Mouse (Mus musculus) kidney, embryonic 16.5 days (tissue): ENCODE data around the gene Col4a2. TPM values are rescaled to one million over a fixed set of nuclear protein-coding genes. Genes with fewer than 3 reads are reported as not detected.
"Not testable (repeated sequence)": the region's sequence is repeated elsewhere in the genome, so short reads cannot be mapped to it uniquely, and the experiment has no call there.

ENCODE experiments used
- ATAC-seq: fragments of 200-750 bp; cut with Nextera tagmentation; 2 replicates; pipeline ENCODE4 v1.8.0; 2017; ENCODE audit warnings: moderate TSS enrichment; ENCODE audit not compliant: low FRiP score, low TSS enrichment
- H3K27ac ChIP-seq: fragments of 300-500 bp; sonication (generic); 2 replicates; pipeline ENCODE4 v1.5.1; 2014; ENCODE audit warnings: low read length
- H3K27me3 ChIP-seq: fragments of 300-500 bp; sonication (generic); 2 replicates; pipeline ENCODE4 v1.6.1; 2014; ENCODE audit warnings: low read length, control low read depth, mixed read lengths; ENCODE audit not compliant: insufficient read depth
- H3K36me3 ChIP-seq: fragments of 300-500 bp; sonication (generic); 2 replicates; pipeline ENCODE4 v1.6.1; 2014; ENCODE audit warnings: low read length, control low read depth, mixed read lengths; ENCODE audit not compliant: insufficient read depth
- H3K4me1 ChIP-seq: fragments of 300-500 bp; sonication (generic); 2 replicates; pipeline ENCODE4 v1.6.1; 2014; ENCODE audit warnings: low read length, control low read depth, mixed read lengths; ENCODE audit not compliant: insufficient read depth
- H3K4me2 ChIP-seq: fragments of 300-500 bp; sonication (generic); replicated peaks from 2 replicates; pipeline ENCODE4 v1.6.1; 2014; ENCODE audit warnings: low read depth, low read length
- H3K4me3 ChIP-seq: fragments of 300-500 bp; sonication (generic); 2 replicates; pipeline ENCODE4 v1.5.1; 2014; ENCODE audit warnings: mild to moderate bottlenecking, low read length
- H3K9ac ChIP-seq: fragments of 300-500 bp; sonication (generic); replicated peaks from 2 replicates; pipeline ENCODE4 v1.6.1; 2014; ENCODE audit warnings: low read length
- H3K9me3 ChIP-seq: fragments of 300-500 bp; sonication (generic); 2 replicates; pipeline ENCODE4 v1.6.1; 2016; ENCODE audit warnings: low read length, control low read depth
- WGBS: fragments of 180-500 bp; shearing (Covaris S2); extraction: QIAGEN DNeasy Blood & Tissue Kit; methylation state at CpG from one replicate; pipeline ENCODE4 v1.1.7; 2014; 5-methylcytosine and 5-hydroxymethylcytosine counted together
- polyA plus RNA-seq: library from polyadenylated mRNA; unstranded; fragments of >200 nt; fragmentation: Nextera tagmentation; extraction: Ambion mirVana; gene quantifications from 2 replicates; pipeline ENCODE4 v1.2.1, GENCODE M21; 2015

The Col4a2 gene
- polyA plus RNA-seq, 1 experiment from 2014 or later, result 126 TPM

DNA sequence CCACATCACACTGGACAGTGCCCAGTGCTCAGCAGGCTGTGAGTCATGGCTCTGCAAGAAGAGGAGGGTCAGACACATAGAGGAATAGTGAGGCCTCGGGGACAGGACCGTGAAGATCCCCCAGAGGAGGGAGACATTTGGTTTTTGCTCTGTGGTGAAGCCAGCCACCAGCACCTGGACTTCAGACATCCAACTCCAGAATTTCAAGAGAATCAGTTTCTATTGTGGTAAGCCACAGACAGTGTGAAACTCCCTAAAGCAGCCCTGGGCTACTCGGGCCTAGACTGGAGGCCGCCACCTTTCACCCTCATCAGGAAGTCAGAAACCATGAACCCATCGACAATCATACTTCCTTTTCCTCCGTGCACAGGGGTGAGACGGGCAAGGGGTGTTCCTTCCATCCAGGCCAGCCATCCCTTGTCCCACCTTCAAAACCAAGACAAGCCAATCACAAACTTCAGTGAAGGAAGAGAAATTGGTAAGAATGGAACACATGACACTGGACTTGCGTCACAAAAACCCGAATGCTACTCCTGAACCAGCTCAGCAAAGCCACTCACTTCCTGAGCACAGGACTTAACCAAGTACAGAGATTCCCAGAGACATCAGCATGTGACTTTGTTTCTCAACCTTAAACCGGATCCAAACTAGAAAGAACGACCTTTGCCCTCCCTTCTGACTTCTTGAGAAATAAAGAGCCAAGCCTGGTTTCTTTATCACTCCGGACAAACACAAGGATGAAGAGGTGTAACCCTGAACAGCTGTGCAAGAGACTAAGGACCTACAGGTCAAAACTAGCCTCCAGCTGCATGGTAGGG, 151.5 kb downstream of the Col4a2 start:
- H3K4me3 ChIP-seq, result no peak overlapping the region
- peak overlapping the region; percentile 48; the same call in 1 of the 2 replicates for H3K27ac ChIP-seq
- H3K36me3 ChIP-seq, result peaks cover 9% of the 10 kb centered on the region
- no peak overlapping the region for H3K4me2 ChIP-seq
- WGBS, result 66% methylated on average over 12 of the region's 12 CpGs
- H3K9ac ChIP-seq, result 0 out of 2 replicates have a peak overlapping the region, but pooled peaks have one; percentile 17
- H3K9me3 ChIP-seq, result peaks cover 6% of the 10 kb centered on the region; the same call in 1 of the 2 replicates
- no peak for ATAC-seq
- no peaks in the 10 kb centered on the region for H3K27me3 ChIP-seq
- peaks cover 34% of the 10 kb centered on the region for H3K4me1 ChIP-seq

DNA sequence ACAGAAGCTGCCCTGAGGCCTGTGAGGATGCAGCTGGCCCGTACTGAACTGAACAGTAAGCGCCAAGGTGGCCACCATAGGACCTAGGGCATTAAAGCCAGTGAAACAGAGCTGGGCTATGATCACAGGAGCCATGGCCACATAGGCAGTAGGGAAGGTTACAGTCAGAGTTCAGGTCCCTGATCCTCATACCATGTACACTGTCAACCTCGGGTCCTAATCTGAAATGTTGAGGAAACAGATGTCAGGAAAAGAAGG, 152.0 kb downstream of the Col4a2 start:
- 65% methylated on average over 3 of the region's 3 CpGs for WGBS
- H3K9me3 ChIP-seq, result peaks cover 6% of the 10 kb centered on the region; the same call in 1 of the 2 replicates

DNA sequence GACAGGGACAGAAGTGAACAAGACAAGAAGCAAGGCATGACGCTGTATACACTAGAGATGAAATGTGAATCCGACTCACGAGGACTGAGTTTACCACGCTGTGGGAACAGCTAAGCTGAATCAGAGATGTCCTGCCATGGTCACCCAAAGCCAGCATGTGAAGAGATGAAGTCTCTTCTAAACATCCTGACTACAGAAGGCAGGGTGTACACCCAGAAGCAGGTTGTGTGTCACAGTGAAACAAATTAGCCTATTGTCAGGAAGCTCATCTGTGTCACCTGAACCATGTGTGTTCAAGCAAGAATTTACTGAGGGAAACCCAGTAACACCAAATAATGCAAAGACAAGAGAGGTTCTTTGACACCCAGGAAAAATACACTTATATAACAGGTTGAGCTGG, 153.0 kb downstream of the Col4a2 start:
- H3K9me3 ChIP-seq, result peaks cover 6% of the 10 kb centered on the region; the same call in 1 of the 2 replicates
- H3K4me2 ChIP-seq, result no peak overlapping the region
- peaks cover 9% of the 10 kb centered on the region for H3K36me3 ChIP-seq
- H3K27ac ChIP-seq, result no peak overlapping the region
- no peak overlapping the region for H3K9ac ChIP-seq
- no peaks in the 10 kb centered on the region for H3K27me3 ChIP-seq
- H3K4me1 ChIP-seq, result peaks cover 41% of the 10 kb centered on the region
- ATAC-seq, result no peak
- WGBS, result 85% methylated on average over 4 of the region's 4 CpGs
- H3K4me3 ChIP-seq, result no peak overlapping the region

More for the DNA sequence above, 152.0 kb downstream of the Col4a2 start:
- Histone ChIP-seq H3K4me3 (no peak overlapping the region), H3K4me1 (peaks cover 34% of the 10 kb centered on the region), H3K27me3 (no peaks in the 10 kb centered on the region), H3K27ac (peak overlapping the region; percentile 19; the same call in 1 of the 2 replicates), H3K9ac (0 out of 2 replicates have a peak overlapping the region, but pooled peaks have one; percentile 17), H3K4me2 (no peak overlapping the region), H3K36me3 (peaks cover 9% of the 10 kb centered on the region)
- no peak for ATAC-seq

DNA sequence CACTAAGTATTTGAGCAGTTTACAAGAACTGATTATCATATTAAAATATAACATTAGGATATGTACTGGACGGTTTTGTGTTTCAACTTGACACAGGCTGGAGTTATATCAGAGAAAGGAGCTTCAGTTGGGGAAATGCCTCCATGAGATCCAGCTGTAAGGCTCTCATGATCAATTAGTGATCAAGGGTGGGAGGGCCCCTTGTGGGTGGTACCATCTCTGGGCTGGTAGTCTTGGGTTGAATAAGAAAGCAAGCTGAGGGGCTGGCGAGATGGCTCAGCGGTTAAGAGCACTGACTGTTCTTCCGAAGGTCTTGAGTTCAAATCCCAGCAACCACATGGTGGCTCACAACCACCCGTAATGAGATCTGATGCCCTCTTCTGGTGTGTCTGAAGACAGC, 153.9 kb downstream of the Col4a2 start:
- WGBS, result 90% methylated on average over 4 of the region's 5 CpGs
- H3K9ac ChIP-seq, H3K36me3 ChIP-seq, H3K4me2 ChIP-seq, ATAC-seq, H3K27me3 ChIP-seq, H3K4me3 ChIP-seq, H3K9me3 ChIP-seq: not testable (repeated sequence)
- H3K4me1 ChIP-seq, result peaks cover 32% of the 10 kb centered on the region
- H3K27ac ChIP-seq, result peak overlapping the region; percentile 26; the same call in 1 of the 2 replicates

DNA sequence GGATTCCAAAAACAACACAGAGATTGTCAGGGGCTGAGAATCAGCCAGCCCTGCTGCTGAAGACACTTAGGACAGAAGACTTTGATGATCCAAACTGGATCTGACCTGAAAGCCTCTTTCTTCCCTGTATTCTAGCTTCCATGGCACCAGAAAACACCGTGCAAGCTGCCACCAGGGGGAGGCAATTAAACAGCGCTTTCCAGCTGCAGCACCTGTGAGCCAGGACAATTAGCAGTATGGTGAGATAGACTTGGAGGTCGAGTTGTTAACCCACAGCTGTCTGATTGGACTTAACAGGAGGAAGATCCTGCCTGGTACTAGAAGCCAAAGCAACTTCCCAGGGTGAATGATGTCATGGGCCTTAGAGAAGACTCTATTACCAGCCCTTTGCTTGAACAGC, 156.5 kb downstream of the Col4a2 start:
- H3K27ac ChIP-seq, result peak overlapping the region; percentile 96; the same call in 1 of the 2 replicates
- H3K4me1 ChIP-seq, result peaks cover 36% of the 10 kb centered on the region
- peaks cover 6% of the 10 kb centered on the region; the same call in 1 of the 2 replicates for H3K9me3 ChIP-seq
- no peak for ATAC-seq
- WGBS, result 7% methylated on average over 3 of the region's 3 CpGs
- no peaks in the 10 kb centered on the region for H3K27me3 ChIP-seq
- H3K36me3 ChIP-seq, result peaks cover 9% of the 10 kb centered on the region
- H3K4me2 ChIP-seq, result no peak overlapping the region
- H3K9ac ChIP-seq, result no peak overlapping the region
- H3K4me3 ChIP-seq, result no peak overlapping the region

DNA sequence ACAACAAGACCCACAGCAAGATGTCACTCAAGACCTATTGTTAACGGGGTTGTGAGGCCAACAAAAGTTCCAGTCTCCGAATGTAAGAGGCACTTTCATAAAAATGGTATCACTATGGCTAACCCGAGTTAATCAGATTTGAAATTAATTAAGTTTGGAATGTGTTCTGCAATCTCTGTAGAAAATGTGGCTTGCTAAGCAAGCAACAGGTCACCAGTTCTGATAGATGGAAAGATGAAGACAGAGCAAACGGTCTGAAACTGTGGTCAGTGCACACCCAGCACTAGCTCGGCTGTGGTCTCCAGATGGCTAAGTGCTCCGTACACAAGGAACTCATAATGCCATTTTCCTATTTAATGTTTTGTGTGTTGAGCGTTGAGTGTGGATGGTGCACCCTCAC, 158.1 kb downstream of the Col4a2 start:
- WGBS, result 67% methylated on average over 7 of the region's 7 CpGs
- Histone ChIP-seq H3K27ac (peak overlapping the region; percentile 96), H3K9ac (peak overlapping the region; percentile 39; the same call in 1 of the 2 replicates), H3K27me3 (no peaks in the 10 kb centered on the region), H3K36me3 (peaks cover 9% of the 10 kb centered on the region), H3K4me3 (no peak overlapping the region), H3K9me3 (peaks cover 6% of the 10 kb centered on the region; the same call in 1 of the 2 replicates), H3K4me2 (peak overlapping the region; percentile 23), H3K4me1 (peaks cover 41% of the 10 kb centered on the region)
- ATAC-seq, result no peak

DNA sequence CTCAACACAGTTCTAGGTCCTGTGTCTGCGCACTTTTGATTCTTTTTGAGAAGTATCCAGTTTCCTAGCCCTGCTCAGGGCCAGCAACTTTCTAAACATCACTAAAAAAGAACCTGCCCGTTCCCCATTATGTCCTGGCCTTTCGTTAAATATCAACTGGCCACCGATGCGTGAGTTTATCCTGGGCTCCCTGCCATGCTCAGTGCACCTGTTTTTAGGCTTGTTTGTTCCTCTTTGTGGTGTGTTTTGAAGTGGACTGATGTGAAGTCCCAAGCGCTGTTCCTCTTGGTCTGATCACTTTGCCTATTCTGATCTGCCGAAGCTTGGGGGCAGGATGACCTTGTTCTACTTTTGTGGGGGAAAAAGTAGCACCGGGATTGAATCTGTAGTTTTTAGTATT, 158.7 kb downstream of the Col4a2 start:
- Histone ChIP-seq H3K4me1 (peaks cover 46% of the 10 kb centered on the region), H3K9me3 (peaks cover 6% of the 10 kb centered on the region; the same call in 1 of the 2 replicates), H3K4me3 (no peak overlapping the region), H3K27me3 (no peaks in the 10 kb centered on the region), H3K27ac (peak overlapping the region; percentile 96), H3K4me2 (peak overlapping the region; percentile 23; the same call in 1 of the 2 replicates), H3K9ac (peak overlapping the region; percentile 39; the same call in 1 of the 2 replicates), H3K36me3 (peaks cover 9% of the 10 kb centered on the region)
- ATAC-seq, result peak; percentile 29; the same call in 1 of the 2 replicates
- WGBS, result 39% methylated on average over 8 of the region's 8 CpGs

DNA sequence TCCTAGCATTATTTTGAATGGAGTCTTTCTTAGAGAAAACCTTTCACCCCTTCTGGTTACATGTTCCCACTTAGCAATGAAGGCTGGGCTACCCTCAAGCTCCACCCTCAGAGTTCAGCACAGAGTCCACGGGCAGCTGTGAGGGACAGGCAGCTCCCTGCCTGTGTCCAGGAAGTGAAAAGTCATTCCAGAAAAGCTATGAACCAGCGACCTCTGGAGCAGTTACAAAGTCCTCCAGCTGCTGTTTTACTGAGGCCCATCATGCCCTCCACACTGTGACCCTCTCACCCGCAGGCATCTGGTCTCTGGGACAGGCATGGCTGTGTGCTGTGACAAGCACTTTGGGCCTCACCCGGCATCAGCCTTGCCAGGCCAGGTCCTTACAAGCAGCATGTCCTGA, 160.5 kb downstream of the Col4a2 start:
- no peak overlapping the region; the same call in 1 of the 2 replicates for H3K9ac ChIP-seq
- no peak overlapping the region for H3K4me2 ChIP-seq
- H3K27ac ChIP-seq, result peak overlapping the region; percentile 96
- no peaks in the 10 kb centered on the region for H3K27me3 ChIP-seq
- H3K36me3 ChIP-seq, result no peaks in the 10 kb centered on the region
- H3K9me3 ChIP-seq, result no peaks in the 10 kb centered on the region
- peak; percentile 71 for ATAC-seq
- H3K4me3 ChIP-seq, result no peak overlapping the region
- peaks cover 50% of the 10 kb centered on the region for H3K4me1 ChIP-seq
- WGBS, result 14% methylated on average over 4 of the region's 4 CpGs

DNA sequence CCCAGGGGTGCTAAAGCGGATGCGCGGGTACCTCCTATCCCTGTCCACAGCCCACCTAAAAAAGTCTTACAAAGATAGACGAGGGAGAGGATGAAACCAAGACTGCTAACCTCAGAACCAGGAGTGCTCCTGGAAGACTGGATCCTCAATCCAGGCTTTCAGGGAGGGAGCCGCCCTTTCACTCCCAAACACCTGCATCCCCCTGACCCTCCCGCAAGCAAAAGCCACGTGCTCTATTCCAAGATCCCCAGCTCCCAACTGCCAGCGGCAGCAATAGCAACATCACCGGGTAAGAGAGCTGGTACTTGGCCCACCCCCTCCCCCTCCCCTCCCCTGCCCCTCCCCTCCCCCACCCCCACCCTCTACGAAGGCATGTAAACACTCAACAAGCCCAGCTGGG, 162.8 kb downstream of the Col4a2 start:
- H3K9me3 ChIP-seq, result no peaks in the 10 kb centered on the region
- H3K4me1 ChIP-seq, result peaks cover 53% of the 10 kb centered on the region
- peak overlapping the region; percentile 30; the same call in 1 of the 2 replicates for H3K9ac ChIP-seq
- no peaks in the 10 kb centered on the region for H3K36me3 ChIP-seq
- peak overlapping the region; percentile 97 for H3K4me2 ChIP-seq
- ATAC-seq, result no peak
- H3K27ac ChIP-seq, result no peak overlapping the region
- peak overlapping the region; percentile 13; the same call in 1 of the 2 replicates for H3K4me3 ChIP-seq
- WGBS, result 17% methylated on average over 9 of the region's 10 CpGs
- H3K27me3 ChIP-seq, result peaks cover 10% of the 10 kb centered on the region; the same call in 1 of the 2 replicates

DNA sequence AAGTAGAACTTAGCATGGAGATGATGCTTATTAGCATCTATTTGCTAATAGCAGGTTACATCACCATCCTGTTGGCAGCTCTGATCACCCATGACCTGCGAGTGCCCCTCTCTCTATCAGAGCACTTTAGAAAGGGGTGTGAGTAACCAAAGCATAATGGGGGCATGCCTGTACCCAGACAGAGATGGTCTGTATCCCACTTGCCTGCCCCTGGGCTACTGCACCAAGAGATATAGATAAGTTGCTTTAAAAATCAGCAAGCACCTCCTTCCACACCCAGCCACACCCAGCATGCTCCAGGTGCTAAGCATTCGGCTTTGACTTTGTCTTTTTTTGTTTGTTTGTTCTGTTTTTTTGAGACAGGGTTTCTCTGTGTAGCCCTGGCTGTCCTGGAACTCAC, 163.3 kb downstream of the Col4a2 start:
- 0 out of 2 replicates have a peak overlapping the region, but pooled peaks have one; percentile 26 for H3K27ac ChIP-seq
- ATAC-seq, result no peak
- H3K9ac ChIP-seq, result no peak overlapping the region
- peaks cover 55% of the 10 kb centered on the region for H3K4me1 ChIP-seq
- WGBS, result 10% methylated on average over 2 of the region's 2 CpGs
- H3K36me3 ChIP-seq, result no peaks in the 10 kb centered on the region
- H3K27me3 ChIP-seq, result peaks cover 10% of the 10 kb centered on the region; the same call in 1 of the 2 replicates
- no peaks in the 10 kb centered on the region for H3K9me3 ChIP-seq
- H3K4me2 ChIP-seq, result peak overlapping the region; percentile 97
- peak overlapping the region; percentile 71 for H3K4me3 ChIP-seq
